Mouse (Mus musculus): ENCODE measurements around the gene Slc35b2.
A peak's percentile ranks its signal among the peaks of the same experiment; 100 is the strongest.

GRCm38 (mm10) chr17:45593479-45593878 is 29.8 kb downstream of the Slc35b2 start:
- peak; percentile 31 for TF ChIP-seq CTCF (IDR thresholded peaks at IDR 0.05; ENCODE audit: low read depth)
- TF ChIP-seq EP300 (IDR thresholded peaks at IDR 0.05; ENCODE audit: low read depth): peak; percentile 53; the same call in 1 of the 2 replicates
